Mouse (Mus musculus) kidney, postnatal 0 days (tissue): Measurements from ENCODE around the gene Cdh22. TPM values are rescaled to one million over a fixed set of nuclear protein-coding genes. Genes with fewer than 3 reads are reported as not detected.
A peak's percentile ranks its signal among the peaks of the same experiment; 100 is the strongest.

ENCODE experiments used
- ATAC-seq: fragments of 200-750 bp; cut with Nextera tagmentation; replicated peaks from 2 replicates; pipeline ENCODE4 v1.8.0; 2017; ENCODE audit warnings: low read depth, moderate number of reproducible peaks, moderate TSS enrichment, moderate library complexity; ENCODE audit not compliant: low FRiP score
- DNase-seq: peaks from one replicate; pipeline ENCODE4 v3.0.0-alpha.2; 2016; ENCODE audit warnings: low spot score
- H3K27ac ChIP-seq: fragments of 300-500 bp; sonication (generic); 2 replicates; pipeline ENCODE4 v1.5.1; 2014; ENCODE audit warnings: mild to moderate bottlenecking
- H3K27me3 ChIP-seq: fragments of 300-500 bp; sonication (generic); 2 replicates; pipeline ENCODE4 v1.6.1; 2014; ENCODE audit warnings: low read length, mixed read lengths; ENCODE audit not compliant: insufficient read depth
- H3K36me3 ChIP-seq: fragments of 300-500 bp; sonication (generic); 2 replicates; pipeline ENCODE4 v1.6.1; 2014; ENCODE audit warnings: low read length, mixed read lengths; ENCODE audit not compliant: insufficient read depth
- H3K4me1 ChIP-seq: fragments of 300-500 bp; sonication (generic); replicated peaks from 2 replicates; pipeline ENCODE4 v1.6.1; 2014; ENCODE audit warnings: antibody characterized with exemption, low read length, mixed read lengths; ENCODE audit not compliant: insufficient read depth
- H3K4me2 ChIP-seq: fragments of 300-500 bp; sonication (generic); 2 replicates; pipeline ENCODE4 v1.6.1; 2014; ENCODE audit warnings: mild to moderate bottlenecking, low read length, moderate library complexity, mixed read lengths
- H3K4me3 ChIP-seq: fragments of 300-500 bp; sonication (generic); replicated peaks from 2 replicates; pipeline ENCODE4 v1.5.1; 2014; ENCODE audit warnings: low read depth, low read length
- H3K9ac ChIP-seq: fragments of 300-500 bp; sonication (generic); 2 replicates; pipeline ENCODE4 v1.6.1; 2014; ENCODE audit warnings: low read depth, low read length
- H3K9me3 ChIP-seq: fragments of 300-500 bp; sonication (generic); replicated peaks from 2 replicates; pipeline ENCODE4 v1.6.1; 2016; ENCODE audit warnings: low read length, inconsistent platforms, mixed read lengths
- CTCF ChIP-seq: IDR thresholded peaks from 2 replicates; pipeline ENCODE4 v1.5.1; 2016; ENCODE audit warnings: antibody characterized with exemption, low read depth, mild to moderate bottlenecking, moderate library complexity
- WGBS: fragments of 180-500 bp; shearing (Covaris S2); extraction: QIAGEN DNeasy Blood & Tissue Kit; methylation state at CpG from one replicate; pipeline ENCODE4 v1.1.7; 2014; 5-methylcytosine and 5-hydroxymethylcytosine counted together
- polyA plus RNA-seq: library from polyadenylated mRNA; unstranded; fragments of >200 nt; fragmentation: Nextera tagmentation; extraction: Ambion mirVana; gene quantifications from 2 replicates; pipeline ENCODE4 v1.2.1, GENCODE M21; 2015

Gene Cdh22
- polyA plus RNA-seq, 1 experiment from 2014 or later = 1.6 TPM

DNA sequence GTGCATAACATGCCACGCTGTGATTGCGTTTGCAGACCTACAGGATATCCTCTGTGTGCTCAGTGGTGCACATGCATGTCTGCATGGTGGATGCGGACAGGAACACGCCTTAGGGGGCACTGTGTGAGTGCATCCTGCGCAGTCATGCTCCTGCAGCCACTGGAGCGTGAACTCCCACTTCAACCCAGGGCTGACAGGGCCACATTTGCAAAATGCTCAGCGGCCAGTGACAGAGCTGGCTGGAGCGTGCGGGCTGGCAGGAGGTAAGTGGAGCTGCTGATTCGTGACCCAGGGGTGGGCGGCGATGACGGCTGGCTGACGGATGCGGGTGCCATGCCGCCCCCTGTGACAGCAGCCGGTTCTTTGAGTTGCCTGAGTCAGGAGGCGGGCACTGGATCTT lies 128.1 kb downstream of the Cdh22 start:
- H3K27me3 ChIP-seq = peaks cover 54% of the 10 kb centered on the region

DNA sequence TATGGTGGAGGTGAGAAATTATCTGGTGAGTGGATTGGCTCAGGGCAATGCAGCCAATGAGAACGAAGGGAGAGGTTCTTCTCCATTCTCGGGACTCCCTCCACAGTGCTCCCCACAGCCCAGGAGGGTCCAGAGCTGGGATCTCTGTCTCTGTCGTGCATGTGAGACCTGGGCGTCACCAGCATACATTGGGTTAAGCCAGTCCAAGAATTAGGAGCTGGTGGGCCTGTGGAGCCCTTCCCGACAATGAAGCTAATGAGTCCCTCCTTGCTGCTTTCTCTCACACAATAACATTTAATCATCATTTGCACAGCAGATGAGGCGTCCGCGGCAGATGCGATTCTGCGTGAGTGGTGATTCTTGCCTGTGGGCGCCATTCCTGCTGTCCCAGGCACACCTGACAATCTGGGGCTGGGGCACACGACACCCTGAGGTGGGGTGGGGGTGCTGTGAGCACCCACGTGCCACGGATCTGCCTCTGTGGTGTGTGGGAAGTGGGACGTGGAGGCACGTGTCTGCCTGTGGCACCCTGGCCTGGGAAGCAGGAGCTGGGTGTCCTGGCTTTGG lies 129.1 kb downstream of the Cdh22 start:
- DNase-seq = no peak
- no peaks in the 10 kb centered on the region for H3K4me1 ChIP-seq
- no peaks in the 10 kb centered on the region for H3K36me3 ChIP-seq
- H3K9me3 ChIP-seq = no peaks in the 10 kb centered on the region
- H3K4me3 ChIP-seq = no peak overlapping the region
- no peak for ATAC-seq
- H3K9ac ChIP-seq = no peak overlapping the region
- TF ChIP-seq CTCF = no peak
- WGBS = 66% methylated on average over 16 of the region's 16 CpGs
- peaks cover 45% of the 10 kb centered on the region for H3K27me3 ChIP-seq
- H3K4me2 ChIP-seq = no peak overlapping the region
- H3K27ac ChIP-seq = no peak overlapping the region

More for the DNA sequence above, 128.1 kb downstream of the Cdh22 start:
- ATAC-seq (peak; percentile 37; the same call in 1 of the 2 replicates), DNase-seq (no peak)
- Histone ChIP-seq H3K36me3 (no peaks in the 10 kb centered on the region), H3K4me2 (no peak overlapping the region), H3K27ac (no peak overlapping the region), H3K4me3 (no peak overlapping the region), H3K9me3 (no peaks in the 10 kb centered on the region), H3K4me1 (no peaks in the 10 kb centered on the region), H3K9ac (no peak overlapping the region)
- TF ChIP-seq CTCF = no peak
- 15% methylated on average over 18 of the region's 18 CpGs for WGBS

DNA sequence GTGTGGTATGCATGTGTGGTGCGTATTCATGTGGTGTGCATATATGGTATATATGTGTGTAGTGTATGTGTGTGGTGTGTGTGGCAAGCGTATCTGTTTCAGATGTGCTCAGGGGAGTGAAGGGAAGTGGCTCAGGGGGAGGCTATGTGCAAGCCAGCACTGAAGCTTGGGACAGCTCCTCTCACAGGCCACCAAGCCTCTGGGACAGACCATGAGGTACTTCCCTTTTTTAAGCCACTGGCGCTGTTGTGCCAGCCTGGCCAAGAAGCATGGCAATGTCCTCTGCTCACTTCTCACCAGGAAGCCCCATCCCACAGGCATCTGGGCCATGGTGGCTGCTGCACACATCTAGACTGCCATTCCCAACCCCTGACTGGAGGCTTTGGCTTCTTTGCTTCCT lies 131.7 kb downstream of the Cdh22 start:
- Histone ChIP-seq H3K4me1 (no peaks in the 10 kb centered on the region), H3K4me3 (no peak overlapping the region), H3K27ac (no peak overlapping the region), H3K27me3 (peaks cover 22% of the 10 kb centered on the region; the same call in 1 of the 2 replicates), H3K9me3 (no peaks in the 10 kb centered on the region), H3K4me2 (no peak overlapping the region), H3K9ac (no peak overlapping the region), H3K36me3 (no peaks in the 10 kb centered on the region)
- WGBS = 74% methylated on average over 3 of the region's 3 CpGs
- peak; percentile 18 for DNase-seq
- no peak for TF ChIP-seq CTCF
- ATAC-seq = no peak

GRCm38 (mm10) chr2:165100749-165101148 lies 133.9 kb downstream of the Cdh22 start:
- no peak for DNase-seq

DNA sequence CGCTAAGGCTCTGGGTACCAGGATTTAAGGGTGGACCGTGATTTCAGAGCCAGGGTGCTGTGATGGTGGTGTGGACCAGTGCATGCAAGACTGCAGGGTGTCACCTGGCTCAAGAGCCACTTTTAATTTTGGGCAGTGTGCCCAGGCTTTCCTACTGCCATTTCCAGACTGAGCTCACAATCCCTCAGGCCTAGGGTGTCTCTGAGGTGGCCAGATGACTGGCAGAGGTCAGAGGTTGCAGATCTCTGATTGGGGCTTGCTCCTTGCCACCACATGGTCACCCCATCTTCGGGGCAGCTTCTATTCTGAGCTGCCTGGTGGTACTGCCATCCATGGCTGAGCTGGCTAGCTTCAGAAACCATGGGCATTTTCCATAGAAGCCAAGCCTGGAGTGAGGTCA lies 135.8 kb downstream of the Cdh22 start:
- H3K4me2 ChIP-seq = no peak overlapping the region
- H3K27me3 ChIP-seq = 0 out of 2 replicates have a peak, but pooled peaks cover 13% of the 10 kb centered on the region
- ATAC-seq (no peak), DNase-seq (no peak)
- no peaks in the 10 kb centered on the region for H3K4me1 ChIP-seq
- no peak overlapping the region for H3K27ac ChIP-seq
- 79% methylated on average over 3 of the region's 3 CpGs for WGBS
- no peaks in the 10 kb centered on the region for H3K9me3 ChIP-seq
- no peak overlapping the region for H3K4me3 ChIP-seq
- no peaks in the 10 kb centered on the region for H3K36me3 ChIP-seq
- TF ChIP-seq CTCF = no peak
- no peak overlapping the region for H3K9ac ChIP-seq

More at GRCm38 (mm10) chr2:165100749-165101148, 133.9 kb downstream of the Cdh22 start:
- no peak overlapping the region for H3K27ac ChIP-seq
- H3K27me3 ChIP-seq = 0 out of 2 replicates have a peak, but pooled peaks cover 20% of the 10 kb centered on the region
- H3K36me3 ChIP-seq = no peaks in the 10 kb centered on the region
- H3K4me1 ChIP-seq = no peaks in the 10 kb centered on the region
- H3K9me3 ChIP-seq = no peaks in the 10 kb centered on the region
- no peak for TF ChIP-seq CTCF
- no peak overlapping the region for H3K4me3 ChIP-seq
- under 1% methylated on average over 6 of the region's 6 CpGs for WGBS
- no peak overlapping the region for H3K4me2 ChIP-seq
- no peak for ATAC-seq
- no peak overlapping the region for H3K9ac ChIP-seq

GRCm38 (mm10) chr2:165096367-165096766 lies 138.3 kb downstream of the Cdh22 start:
- no peak for ATAC-seq
- Histone ChIP-seq H3K4me3 (no peak overlapping the region), H3K9ac (no peak overlapping the region), H3K27ac (no peak overlapping the region), H3K4me2 (no peak overlapping the region), H3K27me3 (0 out of 2 replicates have a peak, but pooled peaks cover 12% of the 10 kb centered on the region), H3K36me3 (no peaks in the 10 kb centered on the region), H3K9me3 (no peaks in the 10 kb centered on the region), H3K4me1 (no peaks in the 10 kb centered on the region)
- no peak for TF ChIP-seq CTCF
- no peak for DNase-seq
- WGBS = 24% methylated on average over 10 of the region's 10 CpGs

- H3K4me1 ChIP-seq = no peaks in the 10 kb centered on the region
- no peak overlapping the region for H3K27ac ChIP-seq
- no peaks in the 10 kb centered on the region for H3K9me3 ChIP-seq
- no peak overlapping the region for H3K4me2 ChIP-seq
- no peak for TF ChIP-seq CTCF
- ATAC-seq = no peak
- no peaks in the 10 kb centered on the region for H3K36me3 ChIP-seq
- H3K27me3 ChIP-seq = 0 out of 2 replicates have a peak, but pooled peaks cover 12% of the 10 kb centered on the region
- H3K9ac ChIP-seq = no peak overlapping the region
- 66% methylated on average over 7 of the region's 7 CpGs for WGBS
- no peak for DNase-seq
- no peak overlapping the region for H3K4me3 ChIP-seq
These were observed 142.3 kb downstream of the Cdh22 start for GRCm38 (mm10) chr2:165092393-165092792.
